8 mouse cellular contexts compared by ENCODE assay signal in genomic region chr11:69197194-69197593, GRCm38 (mm10). TPM values are rescaled to one million over a fixed set of nuclear protein-coding genes. Genes with fewer than 3 reads are reported as not detected.
DNase-seq lines count a peak whose midpoint lies in the region; ATAC-seq and TF ChIP-seq lines count a peak whose summit lies in the region.

No protein-coding gene starts in this region.

- H3K4me3 ChIP-seq in lung, postnatal 0 days (ENCODE audit: low read depth, low read length): peak overlapping the region; percentile 5; the same call in 1 of the 2 replicates
- peak overlapping the region; percentile 12; the same call in 1 of the 2 replicates for H3K4me3 ChIP-seq in neural tube, embryonic 14.5 days (ENCODE audit: low read depth, low read length)

- no peaks in the 10 kb centered on the region for H3K36me3 ChIP-seq in lung, postnatal 0 days (ENCODE audit: insufficient read depth, low read length)
- no peaks in the 10 kb centered on the region for H3K36me3 ChIP-seq in neural tube, embryonic 14.5 days (ENCODE audit: control insufficient read depth, insufficient read depth, low read length)

- H3K27me3 ChIP-seq in lung, postnatal 0 days (replicated peaks; ENCODE audit: insufficient read depth, low read length): peaks cover 6% of the 10 kb centered on the region
- H3K27me3 ChIP-seq in neural tube, embryonic 14.5 days (ENCODE audit: control insufficient read depth, insufficient read depth, low read length): peaks cover 12% of the 10 kb centered on the region

- no peak for ATAC-seq in lung, postnatal 0 days
- peak; percentile 73 for ATAC-seq in inflammation-experienced regulatory T-cells, adult 6 months
- no peak for ATAC-seq in neural tube, embryonic 14.5 days (ENCODE audit: low read depth)

- no peak overlapping the region for H3K9ac ChIP-seq in lung, postnatal 0 days (replicated peaks; ENCODE audit: low read depth)
- H3K9ac ChIP-seq in neural tube, embryonic 14.5 days (replicated peaks; ENCODE audit: low read depth, low read length): no peak overlapping the region; the same call in 1 of the 2 replicates

- peak; percentile 39 to 46 for DNase-seq in cerebellum, adult 18-20 months
- DNase-seq in cerebellum, postnatal 4 days (ENCODE audit: low spot score in 2 of 2): no peak
- no peak for DNase-seq in lung, postnatal 0 days (ENCODE audit: low spot score)
- no peak for DNase-seq in lung, postnatal 14 days
- DNase-seq in right cerebral cortex, adult 18-20 months: no peak
- DNase-seq in cerebellum, adult 11 months: no peak

- peak overlapping the region; percentile 44 for H3K4me2 ChIP-seq in lung, postnatal 0 days (replicated peaks; ENCODE audit: low read depth, low read length)
- peak overlapping the region; percentile 33; the same call in 1 of the 2 replicates for H3K4me2 ChIP-seq in neural tube, embryonic 14.5 days (ENCODE audit: low read depth, low read length)

- WGBS in lung, postnatal 0 days: 2% methylated on average over 14 of the region's 14 CpGs
- WGBS in neural tube, embryonic 14.5 days: 4% methylated on average over 14 of the region's 14 CpGs

- no peak for TF ChIP-seq EP300 in lung, postnatal 0 days (IDR thresholded peaks at IDR 0.05)

- H3K4me1 ChIP-seq in lung, postnatal 0 days (ENCODE audit: insufficient read depth, low read depth, low read length): no peaks in the 10 kb centered on the region
- no peaks in the 10 kb centered on the region for H3K4me1 ChIP-seq in neural tube, embryonic 14.5 days (ENCODE audit: control insufficient read depth, insufficient read depth, low read length)

- no peak overlapping the region for H3K27ac ChIP-seq in lung, postnatal 0 days (ENCODE audit: low read length)
- H3K27ac ChIP-seq in neural tube, embryonic 14.5 days (ENCODE audit: low read depth, low read length): no peak overlapping the region

- no peaks in the 10 kb centered on the region for H3K9me3 ChIP-seq in lung, postnatal 0 days (ENCODE audit: low read length)
- no peaks in the 10 kb centered on the region for H3K9me3 ChIP-seq in neural tube, embryonic 14.5 days (ENCODE audit: control insufficient read depth, low read length)

- TF ChIP-seq CTCF in lung, postnatal 0 days (IDR thresholded peaks at IDR 0.05): no peak

RNA-seq across cellular contexts. Expression of gene Alox8, which starts 0.4 kb away (rescaled TPM):
- polyA plus RNA-seq in lung, postnatal 0 days (2015; fragmentation: Nextera tagmentation; extraction: Ambion mirVana): 0.04 and 0.08 TPM in 2 replicates
- polyA plus RNA-seq in inflammation-experienced regulatory T-cells, adult 6 months (2017; shearing (Covaris generic)): 1 to 10 TPM; 3.7 to 5.0 (median 3.9) TPM
- 0.24 and 0.43 TPM in 2 replicates for polyA plus RNA-seq in neural tube, embryonic 14.5 days (2014; fragmentation: Nextera tagmentation; extraction: Ambion mirVana)

RNA-seq across cellular contexts. Expression of gene Gucy2e, which starts 39.6 kb away (rescaled TPM):
- 0.04 TPM in 1 of 2 replicates, not detected in the other for polyA plus RNA-seq in lung, postnatal 0 days (2015; fragmentation: Nextera tagmentation; extraction: Ambion mirVana)
- polyA plus RNA-seq in inflammation-experienced regulatory T-cells, adult 6 months (2017; shearing (Covaris generic)): under 1 TPM; 0.14 to 0.38 (median 0.17) TPM
- polyA plus RNA-seq in neural tube, embryonic 14.5 days (2014; fragmentation: Nextera tagmentation; extraction: Ambion mirVana): 0.35 and 0.62 TPM in 2 replicates

RNA-seq across cellular contexts. Expression of gene Alox12b, which starts 40.4 kb away (rescaled TPM):
- polyA plus RNA-seq in lung, postnatal 0 days (2015; fragmentation: Nextera tagmentation; extraction: Ambion mirVana): not detected in 2 replicates
- polyA plus RNA-seq in inflammation-experienced regulatory T-cells, adult 6 months (2017; shearing (Covaris generic)): not detected
- polyA plus RNA-seq in neural tube, embryonic 14.5 days (2014; fragmentation: Nextera tagmentation; extraction: Ambion mirVana): 0.43 and 0.67 TPM in 2 replicates

Comparison
In these comparisons a context has a peak if more than half of its experiments do, and no peak if none do; other contexts are left out.
1. DNase-seq: peak in cerebellum, adult 18-20 months (2 of 2); none in cerebellum, postnatal 4 days (0 of 2), lung, postnatal 0 days (single experiment), lung, postnatal 14 days (single experiment), right cerebral cortex, adult 18-20 months (single experiment) and cerebellum, adult 11 months (single experiment).